Mouse (Mus musculus) liver, postnatal 0 days (tissue): ENCODE results near the gene Hapln2. TPM values are rescaled to one million over a fixed set of nuclear protein-coding genes. Genes with fewer than 3 reads are reported as not detected.

Experiments used
- ATAC-seq: fragments of 200-750 bp; cut with Nextera tagmentation; 2 replicates; pipeline ENCODE4 v1.8.0; 2017; ENCODE audit warnings: mild to moderate bottlenecking, moderate library complexity
- DNase-seq: peaks from one replicate; pipeline ENCODE4 v3.0.0-alpha.2; 2016
- H3K27ac ChIP-seq: fragments of 300-500 bp; sonication (generic); 2 replicates; pipeline ENCODE4 v1.5.1; 2014; ENCODE audit warnings: antibody characterized with exemption, moderate library complexity, mild to moderate bottlenecking, low read depth
- H3K27me3 ChIP-seq: fragments of 300-500 bp; sonication (generic); 2 replicates; pipeline ENCODE4 v1.6.1; 2014; ENCODE audit warnings: low read length, control low read depth, mixed read lengths; ENCODE audit not compliant: insufficient read depth
- H3K36me3 ChIP-seq: fragments of 300-500 bp; sonication (generic); replicated peaks from 2 replicates; pipeline ENCODE4 v1.6.1; 2014; ENCODE audit warnings: mild to moderate bottlenecking, control low read depth, low read length, moderate library complexity, mixed read lengths; ENCODE audit not compliant: insufficient read depth
- H3K4me1 ChIP-seq: fragments of 300-500 bp; sonication (generic); 2 replicates; pipeline ENCODE4 v1.6.1; 2014; ENCODE audit warnings: antibody characterized with exemption, mild to moderate bottlenecking, control low read depth; ENCODE audit not compliant: insufficient read depth
- H3K4me2 ChIP-seq: fragments of 300-500 bp; sonication (generic); 2 replicates; pipeline ENCODE4 v1.6.1; 2014; ENCODE audit warnings: low read depth, mild to moderate bottlenecking, low read length, moderate library complexity, mixed read lengths
- H3K4me3 ChIP-seq: fragments of 300-500 bp; sonication (generic); 2 replicates; pipeline ENCODE4 v1.5.1; 2014; ENCODE audit warnings: low read depth, low read length
- H3K9ac ChIP-seq: fragments of 300-500 bp; sonication (generic); replicated peaks from 2 replicates; pipeline ENCODE4 v1.6.1; 2014; ENCODE audit warnings: mild to moderate bottlenecking, moderate library complexity
- H3K9me3 ChIP-seq: fragments of 300-500 bp; sonication (generic); 2 replicates; pipeline ENCODE4 v1.6.1; 2016; ENCODE audit warnings: mild to moderate bottlenecking, control low read depth, low read length, mixed read lengths
- CTCF ChIP-seq: sonication (generic); IDR thresholded peaks from 2 replicates; pipeline ENCODE4 v1.5.1; 2016; ENCODE audit warnings: antibody characterized with exemption, low read depth
- EP300 ChIP-seq: IDR thresholded peaks from 2 replicates; pipeline ENCODE4 v1.6.1; 2016; ENCODE audit warnings: antibody characterized with exemption, low read depth, mild to moderate bottlenecking
- WGBS: fragments of 180-500 bp; shearing (Covaris S2); extraction: QIAGEN DNeasy Blood & Tissue Kit; methylation state at CpG from one replicate; pipeline ENCODE4 v1.1.7; 2014; ENCODE audit not compliant: insufficient replicate concordance; 5-methylcytosine and 5-hydroxymethylcytosine counted together
- polyA plus RNA-seq: library from polyadenylated mRNA; unstranded; fragments of >200 nt; fragmentation: Nextera tagmentation; extraction: Ambion mirVana; gene quantifications from 2 replicates; pipeline ENCODE4 v1.2.1, GENCODE M21; 2015

The Hapln2 gene
- polyA plus RNA-seq, 1 experiment from 2014 or later, result not detected

GRCm38 (mm10) chr3:87974381-87974987 lies 52.9 kb downstream of the Hapln2 start:
- H3K4me3 ChIP-seq, result no peak overlapping the region
- no peak overlapping the region for H3K27ac ChIP-seq
- H3K27me3 ChIP-seq, result peaks cover 52% of the 10 kb centered on the region
- H3K36me3 ChIP-seq, result no peaks in the 10 kb centered on the region
- H3K4me2 ChIP-seq, result no peak overlapping the region
- WGBS, result 62% methylated on average over 12 of the region's 12 CpGs
- peaks cover 13% of the 10 kb centered on the region for H3K4me1 ChIP-seq
- no peak overlapping the region for H3K9ac ChIP-seq
- H3K9me3 ChIP-seq, result no peaks in the 10 kb centered on the region
- ATAC-seq (no peak), DNase-seq (no peak)
- no peak for TF ChIP-seq EP300
- TF ChIP-seq CTCF, result no peak

- 65% methylated on average over 14 of the region's 14 CpGs for WGBS
- H3K27me3 ChIP-seq, result peaks cover 52% of the 10 kb centered on the region
- TF ChIP-seq CTCF (no peak), EP300 (no peak)
- ATAC-seq, result no peak
- H3K36me3 ChIP-seq, result no peaks in the 10 kb centered on the region
- H3K9me3 ChIP-seq, result no peaks in the 10 kb centered on the region
- no peak overlapping the region for H3K27ac ChIP-seq
- H3K4me1 ChIP-seq, result peaks cover 13% of the 10 kb centered on the region
- no peak overlapping the region for H3K4me3 ChIP-seq
- DNase-seq, result no peak
- H3K4me2 ChIP-seq, result no peak overlapping the region
- H3K9ac ChIP-seq, result no peak overlapping the region
Measured at GRCm38 (mm10) chr3:87973593-87974380, 53.6 kb downstream of the Hapln2 start.

GRCm38 (mm10) chr3:87972776-87973175 lies 54.6 kb downstream of the Hapln2 start:
- H3K4me2 ChIP-seq, result peak overlapping the region; percentile 66
- no peak overlapping the region for H3K9ac ChIP-seq
- ATAC-seq, result no peak
- no peak overlapping the region for H3K27ac ChIP-seq
- whole genome bisulfite sequencing, result 36% methylated on average over 5 of the region's 5 CpGs
- H3K36me3 ChIP-seq, result no peaks in the 10 kb centered on the region
- TF ChIP-seq CTCF (no peak), EP300 (no peak)
- no peak overlapping the region for H3K4me3 ChIP-seq
- no peak for DNase-seq
- H3K9me3 ChIP-seq, result no peaks in the 10 kb centered on the region
- H3K4me1 ChIP-seq, result peaks cover 13% of the 10 kb centered on the region
- peaks cover 56% of the 10 kb centered on the region for H3K27me3 ChIP-seq

GRCm38 (mm10) chr3:87972203-87972664 lies 55.1 kb downstream of the Hapln2 start:
- peak overlapping the region; percentile 66 for H3K4me2 ChIP-seq
- peaks cover 56% of the 10 kb centered on the region for H3K27me3 ChIP-seq
- ATAC-seq (no peak), DNase-seq (no peak)
- H3K9ac ChIP-seq, result no peak overlapping the region
- H3K4me1 ChIP-seq, result peaks cover 13% of the 10 kb centered on the region
- no peak overlapping the region for H3K27ac ChIP-seq
- peak overlapping the region; percentile 42; the same call in 1 of the 2 replicates for H3K4me3 ChIP-seq
- 33% methylated on average over 8 of the region's 8 CpGs for WGBS
- H3K9me3 ChIP-seq, result no peaks in the 10 kb centered on the region
- H3K36me3 ChIP-seq, result no peaks in the 10 kb centered on the region
- TF ChIP-seq EP300 (no peak), CTCF (no peak)

Other genes with a start within 250 kb of the Hapln2 start
- 0.47 and 0.53 TPM in 2 replicates for gene Ntrk1, start 232.4 kb downstream of the Hapln2 start, polyA plus RNA-seq
- not detected in 2 replicates for gene Insrr, start 230.6 kb downstream of the Hapln2 start, polyA plus RNA-seq
- 4.8 and 5.1 TPM in 2 replicates for gene Pear1, start 203.3 kb downstream of the Hapln2 start, polyA plus RNA-seq
- 0.74 and 0.75 TPM in 2 replicates for gene Sh2d2a, start 180.8 kb downstream of the Hapln2 start, polyA plus RNA-seq
- 4.4 and 4.5 TPM in 2 replicates for gene Prcc, start 142.0 kb downstream of the Hapln2 start, polyA plus RNA-seq
- gene Hdgf, start 121.3 kb downstream of the Hapln2 start, polyA plus RNA-seq, result 116 and 123 TPM in 2 replicates
- gene Mrpl24, start 108.1 kb downstream of the Hapln2 start, polyA plus RNA-seq, result 50.3 and 54.1 TPM in 2 replicates
- 12.3 and 13.2 TPM in 2 replicates for gene Isg20l2, start 97.3 kb downstream of the Hapln2 start, polyA plus RNA-seq
- 4.3 TPM in 2 replicates for gene Rrnad1, start 96.9 kb downstream of the Hapln2 start, polyA plus RNA-seq
- gene Crabp2, start 78.9 kb downstream of the Hapln2 start, polyA plus RNA-seq, result not detected in 2 replicates
- 0.83 and 0.95 TPM in 2 replicates for gene Nes, start 56.5 kb downstream of the Hapln2 start, polyA plus RNA-seq
- gene Bcan, start 27.4 kb downstream of the Hapln2 start, polyA plus RNA-seq, result 0.05 TPM in 1 of 2 replicates, not detected in the other
- gene Gpatch4, start 15.5 kb upstream of the Hapln2 start, polyA plus RNA-seq, result 13.1 and 14.3 TPM in 2 replicates
- gene Naxe, start 30.9 kb upstream of the Hapln2 start, polyA plus RNA-seq, result 78.0 and 80.1 TPM in 2 replicates
- gene Ttc24, start 50.7 kb upstream of the Hapln2 start, polyA plus RNA-seq, result not detected in 2 replicates
- 2.9 and 3.2 TPM in 2 replicates for gene Iqgap3, start 54.4 kb upstream of the Hapln2 start, polyA plus RNA-seq
- gene Mef2d, start 114.8 kb upstream of the Hapln2 start, polyA plus RNA-seq, result 5.7 and 6.4 TPM in 2 replicates
- gene Rhbg, start 227.1 kb upstream of the Hapln2 start, polyA plus RNA-seq, result 6.5 and 7.0 TPM in 2 replicates